Mouse (Mus musculus) liver, postnatal 0 days (tissue): Measurements from ENCODE around the gene Sypl. TPM values are rescaled to one million over a fixed set of nuclear protein-coding genes. Genes with fewer than 3 reads are reported as not detected.
A peak's percentile ranks its signal among the peaks of the same experiment; 100 is the strongest.

Experiments
- ATAC-seq: fragments of 200-750 bp; cut with Nextera tagmentation; 2 replicates; pipeline ENCODE4 v1.8.0; 2017; ENCODE audit warnings: mild to moderate bottlenecking, moderate library complexity
- DNase-seq: peaks from one replicate; pipeline ENCODE4 v3.0.0-alpha.2; 2016
- H3K27ac ChIP-seq: fragments of 300-500 bp; sonication (generic); 2 replicates; pipeline ENCODE4 v1.5.1; 2014; ENCODE audit warnings: antibody characterized with exemption, moderate library complexity, mild to moderate bottlenecking, low read depth
- H3K27me3 ChIP-seq: fragments of 300-500 bp; sonication (generic); 2 replicates; pipeline ENCODE4 v1.6.1; 2014; ENCODE audit warnings: low read length, control low read depth, mixed read lengths; ENCODE audit not compliant: insufficient read depth
- H3K36me3 ChIP-seq: fragments of 300-500 bp; sonication (generic); replicated peaks from 2 replicates; pipeline ENCODE4 v1.6.1; 2014; ENCODE audit warnings: mild to moderate bottlenecking, control low read depth, low read length, moderate library complexity, mixed read lengths; ENCODE audit not compliant: insufficient read depth
- H3K4me1 ChIP-seq: fragments of 300-500 bp; sonication (generic); 2 replicates; pipeline ENCODE4 v1.6.1; 2014; ENCODE audit warnings: antibody characterized with exemption, mild to moderate bottlenecking, control low read depth; ENCODE audit not compliant: insufficient read depth
- H3K4me2 ChIP-seq: fragments of 300-500 bp; sonication (generic); 2 replicates; pipeline ENCODE4 v1.6.1; 2014; ENCODE audit warnings: low read depth, mild to moderate bottlenecking, low read length, moderate library complexity, mixed read lengths
- H3K4me3 ChIP-seq: fragments of 300-500 bp; sonication (generic); 2 replicates; pipeline ENCODE4 v1.5.1; 2014; ENCODE audit warnings: low read depth, low read length
- H3K9ac ChIP-seq: fragments of 300-500 bp; sonication (generic); replicated peaks from 2 replicates; pipeline ENCODE4 v1.6.1; 2014; ENCODE audit warnings: mild to moderate bottlenecking, moderate library complexity
- H3K9me3 ChIP-seq: fragments of 300-500 bp; sonication (generic); 2 replicates; pipeline ENCODE4 v1.6.1; 2016; ENCODE audit warnings: mild to moderate bottlenecking, control low read depth, low read length, mixed read lengths
- CTCF ChIP-seq: sonication (generic); IDR thresholded peaks from 2 replicates; pipeline ENCODE4 v1.5.1; 2016; ENCODE audit warnings: antibody characterized with exemption, low read depth
- EP300 ChIP-seq: IDR thresholded peaks from 2 replicates; pipeline ENCODE4 v1.6.1; 2016; ENCODE audit warnings: antibody characterized with exemption, low read depth, mild to moderate bottlenecking
- WGBS: fragments of 180-500 bp; shearing (Covaris S2); extraction: QIAGEN DNeasy Blood & Tissue Kit; methylation state at CpG from one replicate; pipeline ENCODE4 v1.1.7; 2014; ENCODE audit not compliant: insufficient replicate concordance; 5-methylcytosine and 5-hydroxymethylcytosine counted together
- polyA plus RNA-seq: library from polyadenylated mRNA; unstranded; fragments of >200 nt; fragmentation: Nextera tagmentation; extraction: Ambion mirVana; gene quantifications from 2 replicates; pipeline ENCODE4 v1.2.1, GENCODE M21; 2015

Gene Sypl
- polyA plus RNA-seq, 1 experiment from 2014 or later: 53.8 TPM

DNA sequence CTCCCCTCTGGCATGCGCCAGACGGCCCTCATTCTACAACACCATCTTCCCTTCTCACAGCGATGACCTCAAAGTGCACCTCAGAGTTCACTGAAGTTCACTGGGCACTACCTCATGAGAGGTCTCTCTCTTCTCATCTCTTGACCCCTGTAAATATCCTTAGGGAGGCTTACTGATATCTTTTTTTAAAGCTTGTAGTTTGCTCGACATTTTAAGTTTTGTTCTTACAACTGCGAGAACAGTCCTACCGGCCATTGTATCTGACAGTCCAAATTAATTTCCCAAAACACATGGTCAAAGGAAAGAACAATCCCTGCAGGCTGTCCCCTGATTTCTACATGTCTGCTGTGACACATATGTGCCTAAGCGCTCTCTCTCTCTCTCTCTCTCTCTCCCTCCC lies 35.0 kb upstream of the Sypl start:
- WGBS: 74% methylated on average over 7 of the region's 7 CpGs
- H3K4me3 ChIP-seq: no peak overlapping the region
- H3K27ac ChIP-seq: no peak overlapping the region
- no peaks in the 10 kb centered on the region for H3K9me3 ChIP-seq
- no peaks in the 10 kb centered on the region for H3K27me3 ChIP-seq
- no peaks in the 10 kb centered on the region for H3K36me3 ChIP-seq
- no peak for TF ChIP-seq EP300
- TF ChIP-seq CTCF: no peak
- ATAC-seq (peak; percentile 25; the same call in 1 of the 2 replicates), DNase-seq (no peak)
- no peak overlapping the region for H3K9ac ChIP-seq
- H3K4me2 ChIP-seq: no peak overlapping the region
- H3K4me1 ChIP-seq: no peaks in the 10 kb centered on the region

DNA sequence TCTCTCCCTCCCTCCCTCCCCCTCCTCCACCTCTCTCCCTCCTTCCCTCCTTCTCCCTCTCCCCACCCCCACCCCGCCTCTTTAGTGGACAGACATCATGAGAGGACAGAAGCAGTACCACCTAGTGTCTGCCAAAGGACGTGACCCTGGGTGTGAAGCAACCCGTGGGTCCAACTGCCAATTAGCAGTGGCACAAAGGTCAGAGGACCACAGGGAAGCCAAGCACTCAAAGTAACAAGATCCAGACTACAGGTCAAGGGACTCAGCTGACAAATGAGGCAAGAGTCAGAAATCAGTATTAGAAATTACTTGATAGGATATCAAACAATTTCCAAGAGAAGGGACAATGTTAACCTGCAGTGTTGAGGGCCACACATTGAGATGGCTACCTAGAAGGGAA lies 34.6 kb upstream of the Sypl start:
- Histone ChIP-seq H3K36me3 (no peaks in the 10 kb centered on the region), H3K9ac (no peak overlapping the region), H3K27ac (no peak overlapping the region), H3K27me3 (no peaks in the 10 kb centered on the region), H3K4me2 (no peak overlapping the region), H3K4me1 (no peaks in the 10 kb centered on the region), H3K4me3 (no peak overlapping the region), H3K9me3 (no peaks in the 10 kb centered on the region)
- WGBS: 43% methylated on average over 3 of the region's 3 CpGs
- DNase-seq (peak; percentile 66), ATAC-seq (peak; percentile 87)
- TF ChIP-seq EP300: no peak
- TF ChIP-seq CTCF: 0 out of 2 replicates have a peak, but pooled peaks have one; percentile 16

DNA sequence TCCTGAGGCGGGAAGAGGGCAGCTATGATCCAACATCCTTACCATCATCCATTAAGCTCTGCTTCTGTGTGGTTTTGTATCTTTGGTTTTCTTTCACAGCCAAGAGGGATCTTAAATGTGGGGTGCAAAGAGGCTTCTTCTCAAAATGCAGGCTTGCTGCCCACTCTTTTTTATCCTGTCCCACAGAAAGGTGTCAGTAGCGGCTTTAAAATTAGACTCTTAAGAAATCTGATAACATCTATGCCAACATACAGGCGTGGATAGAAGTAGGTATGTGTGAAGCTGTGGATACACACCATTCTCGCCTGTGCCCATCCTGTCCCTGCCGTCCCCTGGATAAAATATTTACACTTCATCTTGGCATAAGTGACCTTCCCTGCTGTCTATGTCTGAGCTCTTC lies 34.2 kb upstream of the Sypl start:
- 65% methylated on average over 5 of the region's 5 CpGs for WGBS
- H3K9ac ChIP-seq: no peak overlapping the region; the same call in 1 of the 2 replicates
- TF ChIP-seq CTCF: no peak
- no peak for TF ChIP-seq EP300
- H3K4me3 ChIP-seq: no peak overlapping the region
- H3K36me3 ChIP-seq: no peaks in the 10 kb centered on the region
- H3K4me2 ChIP-seq: no peak overlapping the region
- DNase-seq: no peak
- ATAC-seq: no peak
- H3K27me3 ChIP-seq: no peaks in the 10 kb centered on the region
- no peak overlapping the region for H3K27ac ChIP-seq
- H3K9me3 ChIP-seq: no peaks in the 10 kb centered on the region
- no peaks in the 10 kb centered on the region for H3K4me1 ChIP-seq

DNA sequence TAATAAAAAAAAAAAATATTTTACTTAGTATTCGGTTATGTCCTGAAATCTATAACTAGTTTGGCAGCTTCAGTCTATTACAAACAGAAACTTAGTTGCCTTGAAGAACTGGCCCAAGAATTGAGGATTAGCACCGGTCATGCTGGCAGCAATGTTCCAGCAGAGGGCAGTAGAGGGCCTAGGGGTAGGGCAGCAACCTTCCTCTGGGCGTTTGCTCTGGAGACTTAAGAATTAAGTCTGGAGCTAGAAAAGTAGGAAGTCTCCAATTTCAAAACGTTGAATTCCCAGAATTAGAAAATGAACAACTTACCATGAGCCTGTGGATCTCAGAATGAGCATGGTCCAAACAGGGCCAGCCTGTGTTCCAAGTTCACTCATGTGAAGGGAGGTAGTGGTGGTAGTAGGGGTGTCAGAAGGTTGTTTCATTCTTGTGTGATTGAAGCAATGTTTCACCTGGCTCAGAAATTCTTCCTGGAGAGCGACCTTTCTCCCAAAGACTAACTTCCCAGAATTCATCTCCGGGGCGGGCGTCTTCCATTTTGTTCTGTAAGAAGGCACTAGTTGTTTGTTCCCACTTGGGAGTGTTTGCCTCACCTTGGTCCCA lies 33.4 kb upstream of the Sypl start:
- H3K4me2 ChIP-seq: no peak overlapping the region
- WGBS: 52% methylated on average over 8 of the region's 8 CpGs
- H3K27me3 ChIP-seq: no peaks in the 10 kb centered on the region
- DNase-seq (peak; percentile 82), ATAC-seq (no peak)
- no peaks in the 10 kb centered on the region for H3K4me1 ChIP-seq
- no peak overlapping the region for H3K9ac ChIP-seq
- H3K4me3 ChIP-seq: no peak overlapping the region
- H3K27ac ChIP-seq: no peak overlapping the region
- no peaks in the 10 kb centered on the region for H3K36me3 ChIP-seq
- no peaks in the 10 kb centered on the region for H3K9me3 ChIP-seq
- peak; percentile 12; the same call in 1 of the 2 replicates for TF ChIP-seq EP300
- peak; percentile 91 for TF ChIP-seq CTCF

DNA sequence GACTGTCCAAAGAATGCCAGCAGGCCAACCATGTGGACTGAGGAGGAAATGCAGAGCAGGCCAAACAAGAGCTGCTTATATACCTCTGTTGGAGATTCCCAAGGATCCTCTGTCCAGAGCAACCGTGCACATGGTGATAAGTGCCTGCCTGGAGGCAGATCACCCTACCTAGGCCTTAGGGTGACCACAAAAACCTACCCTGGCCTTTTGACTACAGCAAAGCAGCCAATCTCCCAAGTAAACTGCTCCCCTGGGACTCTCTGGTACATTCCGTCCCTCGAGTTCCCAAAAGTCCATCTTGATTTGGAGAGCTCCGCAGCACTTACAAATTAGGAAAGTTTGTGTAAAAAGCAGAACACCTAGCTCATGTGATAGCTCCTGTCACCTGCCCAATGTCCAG lies 32.6 kb upstream of the Sypl start:
- Histone ChIP-seq H3K36me3 (no peaks in the 10 kb centered on the region), H3K27me3 (no peaks in the 10 kb centered on the region), H3K9me3 (no peaks in the 10 kb centered on the region), H3K27ac (no peak overlapping the region), H3K4me1 (no peaks in the 10 kb centered on the region), H3K4me2 (no peak overlapping the region), H3K4me3 (no peak overlapping the region), H3K9ac (no peak overlapping the region)
- 68% methylated on average over 4 of the region's 4 CpGs for WGBS
- no peak for TF ChIP-seq CTCF
- no peak for TF ChIP-seq EP300
- ATAC-seq (no peak), DNase-seq (no peak)

DNA sequence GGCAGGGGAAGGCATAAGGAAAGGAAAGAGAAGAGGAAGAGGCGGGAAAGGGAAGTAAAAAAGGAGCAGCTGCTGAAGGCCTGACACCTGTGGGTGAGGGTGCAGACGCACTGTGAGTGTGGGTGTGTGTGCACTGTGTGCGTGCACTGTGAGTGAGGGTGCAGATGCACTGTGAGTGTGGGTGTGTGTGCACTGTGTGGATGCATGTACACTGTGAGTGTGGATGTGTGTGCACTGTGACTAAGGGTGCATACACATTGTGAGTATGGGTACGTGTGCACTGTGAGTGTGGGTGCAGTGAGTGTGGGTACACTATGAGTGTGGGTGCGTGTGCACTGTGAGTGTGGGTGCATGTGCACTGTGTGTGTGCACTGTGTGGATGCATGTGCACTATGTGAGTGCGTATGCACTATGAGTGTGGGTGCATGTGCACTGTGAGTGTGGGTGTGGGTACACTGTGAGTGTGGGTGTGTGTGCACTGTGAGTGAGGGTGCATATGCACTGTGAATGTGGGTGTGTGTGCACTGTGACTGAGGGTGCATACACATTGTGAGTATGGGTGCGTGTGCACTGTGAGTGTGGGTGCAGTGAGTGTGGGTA lies 32.1 kb upstream of the Sypl start:
- TF ChIP-seq EP300 (no peak), CTCF (no peak)
- WGBS: 80% methylated on average over 7 of the region's 7 CpGs
- no peak for DNase-seq
- H3K27ac ChIP-seq: no peak overlapping the region
- no peaks in the 10 kb centered on the region for H3K27me3 ChIP-seq
- no peaks in the 10 kb centered on the region for H3K9me3 ChIP-seq
- no peak overlapping the region for H3K9ac ChIP-seq
- H3K4me3 ChIP-seq: no peak overlapping the region
- no peaks in the 10 kb centered on the region for H3K36me3 ChIP-seq
- ATAC-seq: no peak
- no peak overlapping the region for H3K4me2 ChIP-seq
- peaks cover 3% of the 10 kb centered on the region; the same call in 1 of the 2 replicates for H3K4me1 ChIP-seq
